Mouse (Mus musculus): ENCODE data around the gene Ube2f.

- TF ChIP-seq ZC3H11A (IDR thresholded peaks at IDR 0.05; ENCODE audit: borderline replicate concordance, low read depth, low read length) (no peak), MAFK (IDR thresholded peaks at IDR 0.05; ENCODE audit: insufficient read depth, low read depth, low read length) (no peak)
Observed at GRCm38 (mm10) chr1:91299707-91300426, 49.8 kb downstream of the Ube2f start.
